9 mouse cellular contexts compared by ENCODE assay signal in genomic region chrX:145758406-145758805, GRCm38 (mm10).
DNase-seq lines count a peak whose midpoint lies in the region; ATAC-seq and TF ChIP-seq lines count a peak whose summit lies in the region.
"Had no signal": no experiment of that assay in that cellular context is flagged by ENCODE, and none has a peak within 500 bp of the region (broad histone marks: within the 10 kb centered on the region; RNA-seq: fewer than 3 reads in every experiment).

No protein-coding gene starts in this region.

- no peak overlapping the region for H3K4me3 ChIP-seq in heart, embryonic 12.5 days
- H3K4me3 ChIP-seq in lung, postnatal 0 days (ENCODE audit: low read depth, low read length) = no peak overlapping the region
- H3K4me3 ChIP-seq in embryonic facial prominence, embryonic 10.5 days = no peak overlapping the region
- H3K4me3 ChIP-seq in myocyte = peak overlapping the region; percentile 15
- no peak overlapping the region for H3K4me3 ChIP-seq in hindbrain, embryonic 11.5 days (ENCODE audit: low read depth, low read length)
- H3K4me3 ChIP-seq: embryonic facial prominence, embryonic 15.5 days had no signal

- H3K9me3 ChIP-seq in heart, embryonic 12.5 days (replicated peaks) = no peaks in the 10 kb centered on the region
- no peaks in the 10 kb centered on the region for H3K9me3 ChIP-seq in lung, postnatal 0 days (ENCODE audit: low read length)
- no peaks in the 10 kb centered on the region for H3K9me3 ChIP-seq in embryonic facial prominence, embryonic 10.5 days
- no peaks in the 10 kb centered on the region for H3K9me3 ChIP-seq in hindbrain, embryonic 11.5 days (ENCODE audit: control insufficient read depth, low read length)
- H3K9me3 ChIP-seq: embryonic facial prominence, embryonic 15.5 days had no signal

- H3K9ac ChIP-seq in heart, embryonic 12.5 days = no peak overlapping the region
- H3K9ac ChIP-seq in lung, postnatal 0 days (replicated peaks; ENCODE audit: low read depth) = no peak overlapping the region
- H3K9ac ChIP-seq in hindbrain, embryonic 11.5 days (ENCODE audit: low read depth, low read length) = no peak overlapping the region
- H3K9ac ChIP-seq: embryonic facial prominence, embryonic 15.5 days had no signal

- H3K79me2 ChIP-seq in myocyte (ENCODE audit: control insufficient read depth, insufficient read depth) = no peaks in the 10 kb centered on the region

- 30% methylated on average over 5 of the region's 5 CpGs for WGBS in heart, embryonic 12.5 days
- WGBS in lung, postnatal 0 days = 30% methylated on average over 5 of the region's 5 CpGs
- 48% methylated on average over 5 of the region's 5 CpGs for WGBS in embryonic facial prominence, embryonic 10.5 days
- 70% methylated on average over 5 of the region's 5 CpGs for WGBS in hindbrain, embryonic 11.5 days

- H3ac ChIP-seq in myocyte (ENCODE audit: control insufficient read depth, insufficient read length) = no peak overlapping the region

- H3K27ac ChIP-seq in heart, embryonic 12.5 days (ENCODE audit: poor library complexity, severe bottlenecking) = no peak overlapping the region
- no peak overlapping the region for H3K27ac ChIP-seq in lung, postnatal 0 days (ENCODE audit: low read length)
- no peak overlapping the region for H3K27ac ChIP-seq in embryonic facial prominence, embryonic 10.5 days (replicated peaks)
- H3K27ac ChIP-seq in hindbrain, embryonic 11.5 days (ENCODE audit: low read depth, low read length) = no peak overlapping the region
- H3K27ac ChIP-seq: embryonic facial prominence, embryonic 15.5 days had no signal

- no peak for ATAC-seq in heart, embryonic 12.5 days (ENCODE audit: insufficient number of reproducible peaks, low FRiP score)
- ATAC-seq in lung, postnatal 0 days = no peak
- ATAC-seq in hindbrain, embryonic 11.5 days (ENCODE audit: low FRiP score) = no peak

- no peak for TF ChIP-seq CTCF in lung, postnatal 0 days (IDR thresholded peaks at IDR 0.05)

- no peak for TF ChIP-seq EP300 in lung, postnatal 0 days (IDR thresholded peaks at IDR 0.05)

- intact Hi-C loops in heart, postnatal 10 days (cut with DNase I) = no loop called here

- peak; percentile 7 to 8 for DNase-seq in heart, postnatal 10 days
- DNase-seq in lung, postnatal 0 days (ENCODE audit: low spot score) = peak; percentile 11
- no peak for DNase-seq in lung, postnatal 36 days
- peak; percentile 7 for DNase-seq in embryonic facial prominence, embryonic 10.5 days (ENCODE audit: low spot score)
- DNase-seq in retina, postnatal 1 day = no peak
- DNase-seq in hindbrain, embryonic 11.5 days (ENCODE audit: low spot score) = no peak

- no peaks in the 10 kb centered on the region for H3K27me3 ChIP-seq in heart, embryonic 12.5 days (replicated peaks)
- no peaks in the 10 kb centered on the region for H3K27me3 ChIP-seq in lung, postnatal 0 days (replicated peaks; ENCODE audit: insufficient read depth, low read length)
- H3K27me3 ChIP-seq in embryonic facial prominence, embryonic 10.5 days (replicated peaks; ENCODE audit: low read depth, poor library complexity, severe bottlenecking) = no peaks in the 10 kb centered on the region
- no peaks in the 10 kb centered on the region for H3K27me3 ChIP-seq in myocyte (ENCODE audit: control insufficient read depth, insufficient read depth, insufficient read length)
- H3K27me3 ChIP-seq in hindbrain, embryonic 11.5 days (ENCODE audit: control insufficient read depth, insufficient read depth, low read length) = no peaks in the 10 kb centered on the region
- H3K27me3 ChIP-seq: embryonic facial prominence, embryonic 15.5 days had no signal

- H3K4me1 ChIP-seq in heart, embryonic 12.5 days (replicated peaks) = no peaks in the 10 kb centered on the region
- no peaks in the 10 kb centered on the region for H3K4me1 ChIP-seq in lung, postnatal 0 days (ENCODE audit: insufficient read depth, low read depth, low read length)
- no peaks in the 10 kb centered on the region for H3K4me1 ChIP-seq in embryonic facial prominence, embryonic 10.5 days
- no peaks in the 10 kb centered on the region for H3K4me1 ChIP-seq in hindbrain, embryonic 11.5 days (replicated peaks; ENCODE audit: control insufficient read depth, insufficient read depth, low read length)
- H3K4me1 ChIP-seq: embryonic facial prominence, embryonic 15.5 days had no signal

- TF ChIP-seq POLR2A in myocyte (IDR thresholded peaks at IDR 0.05; ENCODE audit: insufficient read length, low read depth) = no peak

- H3K36me3 ChIP-seq in heart, embryonic 12.5 days = no peaks in the 10 kb centered on the region
- no peaks in the 10 kb centered on the region for H3K36me3 ChIP-seq in lung, postnatal 0 days (ENCODE audit: insufficient read depth, low read length)
- no peaks in the 10 kb centered on the region for H3K36me3 ChIP-seq in embryonic facial prominence, embryonic 10.5 days (replicated peaks)
- H3K36me3 ChIP-seq in myocyte (ENCODE audit: control insufficient read depth, insufficient read depth) = no peaks in the 10 kb centered on the region
- H3K36me3 ChIP-seq in hindbrain, embryonic 11.5 days (ENCODE audit: control insufficient read depth, insufficient read depth, low read length) = no peaks in the 10 kb centered on the region
- H3K36me3 ChIP-seq: embryonic facial prominence, embryonic 15.5 days had no signal

- H3K4me2 ChIP-seq in heart, embryonic 12.5 days = no peak overlapping the region
- H3K4me2 ChIP-seq in lung, postnatal 0 days (replicated peaks; ENCODE audit: low read depth, low read length) = 0 out of 2 replicates have a peak overlapping the region, but pooled peaks have one; percentile 30
- peak overlapping the region; percentile 65 for H3K4me2 ChIP-seq in myocyte (ENCODE audit: low read depth)
- H3K4me2 ChIP-seq in hindbrain, embryonic 11.5 days (replicated peaks; ENCODE audit: low read depth, low read length) = no peak overlapping the region
- H3K4me2 ChIP-seq: embryonic facial prominence, embryonic 15.5 days had no signal

TF ChIP-seq in myocyte, 11 proteins besides CTCF, POLR2A, EP300 and RAD21:
- TF ChIP-seq TCF12 (IDR thresholded peaks at IDR 0.05; ENCODE audit: insufficient read depth, poor library complexity, severe bottlenecking) (no peak), POLR2AphosphoS2 (IDR thresholded peaks at IDR 0.05; ENCODE audit: insufficient read length, low read depth) (no peak), MAX (IDR thresholded peaks at IDR 0.05; ENCODE audit: low read depth) (no peak), MYOG (IDR thresholded peaks at IDR 0.05; ENCODE audit: control insufficient read depth in 1 of 3, insufficient read depth in 1 of 3, insufficient read length in 2 of 3, low read depth in 2 of 3) (no peak), SRF (IDR thresholded peaks at IDR 0.05; ENCODE audit: control insufficient read depth, insufficient read length, low read depth) (no peak), MYOD1 (IDR thresholded peaks at IDR 0.05; ENCODE audit: control insufficient read depth in 1 of 3, insufficient read length in 2 of 3, low read depth in 2 of 3) (no peak), CEBPB (IDR thresholded peaks at IDR 0.05; ENCODE audit: insufficient read depth, poor library complexity, severe bottlenecking) (no peak), REST (IDR thresholded peaks at IDR 0.05; ENCODE audit: insufficient read depth, insufficient read length) (no peak), E2F4 (IDR thresholded peaks at IDR 0.05; ENCODE audit: insufficient read depth) (no peak), TCF3 (IDR thresholded peaks at IDR 0.05; ENCODE audit: insufficient read length, low read depth) (no peak), USF1 (IDR thresholded peaks at IDR 0.05; ENCODE audit: low read depth) (no peak)

Comparison
In these comparisons a context has a peak if more than half of its experiments do, and no peak if none do; other contexts are left out.
1. DNase-seq: peak in heart, postnatal 10 days (2 of 2), lung, postnatal 0 days (single experiment) and embryonic facial prominence, embryonic 10.5 days (single experiment); none in lung, postnatal 36 days (single experiment), retina, postnatal 1 day (single experiment) and hindbrain, embryonic 11.5 days (single experiment).
2. H3K4me2 ChIP-seq: peak in lung, postnatal 0 days (single experiment) and myocyte (single experiment); none in heart, embryonic 12.5 days (single experiment) and hindbrain, embryonic 11.5 days (single experiment).